Mouse (Mus musculus): ENCODE measurements around the gene Mfsd12.
A peak's percentile ranks its signal among the peaks of the same experiment; 100 is the strongest.

The Mfsd12 gene

DNA sequence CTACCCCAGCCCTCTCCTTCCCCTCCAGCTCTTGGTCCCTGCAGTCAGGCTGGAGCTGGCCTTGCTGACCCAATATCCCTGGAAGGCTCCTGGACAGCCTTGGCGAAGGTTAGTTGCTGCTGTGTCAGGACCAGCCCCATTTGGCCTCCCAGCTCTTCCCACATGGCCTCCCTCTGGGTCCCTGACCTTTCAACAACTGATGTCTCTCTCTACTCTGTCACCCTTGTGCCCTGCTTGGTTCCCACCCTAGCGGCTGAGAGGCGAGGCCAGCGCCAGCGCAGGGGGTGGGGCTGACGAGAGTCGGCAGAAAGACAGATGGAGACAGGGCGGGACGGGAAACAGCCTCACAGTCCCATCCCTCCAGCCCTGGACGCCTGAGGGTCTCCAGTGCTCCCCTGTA, 28.9 kb upstream of the Mfsd12 start, which contains the start of gene Tbxa2r:
Gene Tbxa2r (plus strand): TSS at position 346 of the 400 bp plus-strand sequence.
- peak; percentile 73 to 78 for DNase-seq (ENCODE audit: low spot score in 2 of 2)

- peak in 1 of 2 experiments; percentile 34 for DNase-seq (ENCODE audit: low spot score in 2 of 2)
Observed at GRCm38 (mm10) chr10:81329194-81329975, 27.9 kb upstream of the Mfsd12 start.

DNA sequence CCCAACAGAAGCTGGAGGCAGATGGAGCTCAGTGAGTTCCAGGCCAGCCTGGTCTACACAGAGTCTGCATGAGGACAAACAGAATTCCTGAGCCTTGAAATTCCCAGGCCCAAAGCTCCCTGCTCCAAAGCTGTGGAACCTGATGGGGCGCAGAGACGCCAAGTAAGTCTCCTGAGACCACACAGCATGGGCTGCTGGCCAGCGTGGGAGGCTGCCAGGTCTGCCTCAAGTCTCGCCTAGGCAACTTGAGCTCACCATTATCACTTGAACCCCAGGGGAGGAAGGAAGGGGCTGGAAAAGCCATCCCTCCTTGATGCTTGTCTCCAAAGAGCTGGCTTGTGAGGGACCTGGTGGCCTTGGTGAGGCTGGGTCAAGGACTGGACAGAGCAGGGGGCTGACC, 27.3 kb upstream of the Mfsd12 start:
- peak; percentile 71 to 81 for DNase-seq (ENCODE audit: low spot score in 2 of 2)

DNA sequence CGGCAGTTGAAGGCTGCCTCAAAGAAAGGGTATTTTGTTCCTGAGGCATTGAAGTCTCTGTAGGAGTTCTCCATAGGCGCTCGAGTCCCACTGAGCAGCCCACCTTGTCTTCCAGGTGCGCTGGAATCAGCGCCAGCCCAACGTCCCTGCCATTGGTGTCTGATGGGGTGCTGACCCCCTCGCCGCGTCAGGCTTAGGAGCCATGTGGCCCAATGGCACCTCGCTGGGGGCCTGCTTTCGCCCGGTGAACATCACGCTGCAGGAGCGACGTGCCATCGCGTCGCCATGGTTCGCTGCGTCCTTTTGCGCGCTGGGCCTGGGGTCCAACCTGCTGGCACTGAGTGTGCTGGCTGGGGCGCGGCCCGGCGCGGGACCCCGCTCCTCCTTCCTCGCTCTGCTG, 25.0 kb upstream of the Mfsd12 start:
- no peak for DNase-seq (ENCODE audit: low spot score in 2 of 2)

DNA sequence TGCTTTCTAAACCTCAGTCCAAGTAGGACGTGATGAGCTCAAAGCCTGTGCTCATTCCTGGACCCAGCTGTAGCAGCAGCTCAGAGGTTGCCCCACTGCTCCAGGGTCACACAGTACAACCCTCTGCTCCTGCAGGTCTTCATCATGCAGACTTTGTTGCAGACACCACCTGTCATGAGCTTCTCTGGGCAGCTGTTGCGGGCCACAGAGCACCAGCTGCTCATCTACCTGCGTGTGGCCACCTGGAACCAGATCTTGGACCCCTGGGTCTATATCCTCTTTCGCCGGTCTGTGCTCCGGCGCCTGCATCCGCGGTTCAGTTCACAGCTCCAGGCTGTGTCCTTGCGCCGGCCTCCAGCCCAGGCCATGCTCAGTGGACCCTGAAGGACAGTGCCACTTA, 23.0 kb upstream of the Mfsd12 start:
- DNase-seq (ENCODE audit: low spot score in 2 of 2) = no peak

- DNase-seq (ENCODE audit: low spot score in 2 of 2) = no peak
Observed at GRCm38 (mm10) chr10:81335393-81336340, 21.6 kb upstream of the Mfsd12 start.

DNA sequence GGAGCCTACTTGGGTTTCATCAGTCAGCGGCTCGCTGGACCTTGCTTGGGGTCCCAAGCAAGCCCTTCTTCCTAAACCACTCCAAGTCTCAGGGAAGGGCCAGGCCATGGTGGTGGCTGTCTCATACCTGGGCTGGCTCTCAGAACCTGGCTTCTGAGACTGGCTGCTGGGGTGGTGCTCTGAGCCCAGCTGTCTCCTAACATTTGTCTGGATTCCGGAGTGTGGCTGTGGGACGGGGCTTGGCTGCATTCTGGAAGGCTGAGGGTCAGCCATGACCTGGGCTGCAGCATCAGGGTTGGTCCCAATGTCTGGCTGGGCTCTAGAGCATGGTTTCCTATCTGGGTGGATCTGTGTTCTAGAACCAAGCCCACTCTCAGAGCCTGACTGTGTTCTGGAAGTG, 20.7 kb upstream of the Mfsd12 start:
- DNase-seq (ENCODE audit: low spot score in 2 of 2) = no peak

- DNase-seq (ENCODE audit: low spot score in 2 of 2) = no peak
Observed at GRCm38 (mm10) chr10:81340551-81341332, 16.5 kb upstream of the Mfsd12 start.

- peak in 1 of 2 experiments; percentile 72 for DNase-seq (ENCODE audit: low spot score in 2 of 2)
Observed at GRCm38 (mm10) chr10:81341333-81341949, 15.8 kb upstream of the Mfsd12 start.

- no peak for DNase-seq (ENCODE audit: low spot score in 2 of 2)
Observed at GRCm38 (mm10) chr10:81342686-81343505, 14.4 kb upstream of the Mfsd12 start, which contains the start of gene Gipc3. Gene Gipc3, minus strand, starts transcription at chr10:81343266.

- no peak for DNase-seq (ENCODE audit: low spot score in 2 of 2)
Observed at GRCm38 (mm10) chr10:81344421-81345161, 12.7 kb upstream of the Mfsd12 start.

DNA sequence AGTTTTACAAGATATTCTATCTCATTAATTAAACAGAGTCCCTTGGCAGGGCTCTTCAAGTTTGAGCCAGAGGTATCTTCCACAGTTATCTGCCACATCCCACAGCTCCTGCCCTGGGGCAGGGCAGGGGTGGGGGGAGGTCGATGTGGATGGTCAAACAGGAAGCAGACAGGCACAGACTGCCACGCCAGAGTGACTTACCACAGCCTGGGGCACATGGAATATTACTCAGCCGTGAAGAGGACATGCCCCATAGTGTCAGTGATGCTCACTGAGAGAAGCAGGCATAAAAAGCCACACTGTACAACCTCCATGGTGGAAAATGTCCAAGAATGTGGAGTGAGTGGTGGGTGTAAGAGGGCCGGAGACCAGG, 12.1 kb upstream of the Mfsd12 start:
- no peak for DNase-seq (ENCODE audit: low spot score in 2 of 2)

DNA sequence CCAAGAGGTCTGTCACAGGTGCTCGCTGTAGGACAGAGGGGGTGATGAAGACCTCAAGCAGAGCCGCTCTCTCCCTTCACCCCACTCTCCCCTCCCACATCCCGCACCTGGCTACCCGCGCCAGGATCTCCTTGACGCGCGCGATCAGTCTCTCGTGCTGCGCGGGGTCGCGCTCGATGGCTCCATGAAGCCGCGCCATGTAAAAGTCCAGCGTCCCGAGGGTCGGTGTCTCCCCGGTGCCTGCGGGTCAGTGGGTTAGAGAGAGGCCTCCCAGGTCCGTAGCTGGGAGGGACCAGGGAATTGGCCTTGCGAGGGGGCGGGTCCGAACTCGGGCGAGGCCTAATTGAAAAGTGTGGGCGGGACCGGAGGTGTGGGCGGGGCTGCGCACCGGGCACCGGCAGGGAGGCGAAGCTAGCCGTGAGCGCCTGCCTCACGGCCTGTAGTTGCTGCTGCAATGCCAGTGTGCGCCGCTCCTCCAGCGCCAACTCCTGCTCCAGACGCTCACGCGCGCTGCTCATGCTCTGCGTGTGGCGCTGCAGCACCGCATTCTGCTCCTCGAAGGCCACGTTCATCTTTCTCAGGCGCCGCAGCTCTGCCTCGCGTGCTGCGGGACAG, 10.7 kb upstream of the Mfsd12 start:
- no peak for DNase-seq (ENCODE audit: low spot score in 2 of 2)

GRCm38 (mm10) chr10:81349146-81349545, 8.1 kb upstream of the Mfsd12 start:
- DNase-seq (ENCODE audit: low spot score in 2 of 2) = no peak

DNA sequence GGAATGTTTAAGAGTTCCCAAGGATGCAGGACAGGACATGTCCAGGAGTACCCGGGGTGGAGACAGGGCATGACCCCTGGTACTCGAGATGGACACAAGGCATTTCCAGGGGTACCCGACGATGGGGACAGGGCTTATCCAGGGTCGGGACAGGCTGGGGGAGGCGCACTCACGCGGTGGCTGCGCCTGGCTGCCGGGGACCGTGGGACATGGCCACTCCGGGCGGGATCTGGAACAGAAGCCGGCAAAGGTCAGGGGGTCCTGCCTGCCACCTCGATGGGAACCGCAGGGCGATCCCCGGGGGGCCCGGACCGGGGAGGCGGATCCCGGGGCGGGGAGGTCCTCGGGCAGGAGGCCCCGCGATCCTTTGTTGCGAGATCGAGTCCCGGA, 7.3 kb upstream of the Mfsd12 start:
- DNase-seq (ENCODE audit: low spot score in 2 of 2) = no peak

DNA sequence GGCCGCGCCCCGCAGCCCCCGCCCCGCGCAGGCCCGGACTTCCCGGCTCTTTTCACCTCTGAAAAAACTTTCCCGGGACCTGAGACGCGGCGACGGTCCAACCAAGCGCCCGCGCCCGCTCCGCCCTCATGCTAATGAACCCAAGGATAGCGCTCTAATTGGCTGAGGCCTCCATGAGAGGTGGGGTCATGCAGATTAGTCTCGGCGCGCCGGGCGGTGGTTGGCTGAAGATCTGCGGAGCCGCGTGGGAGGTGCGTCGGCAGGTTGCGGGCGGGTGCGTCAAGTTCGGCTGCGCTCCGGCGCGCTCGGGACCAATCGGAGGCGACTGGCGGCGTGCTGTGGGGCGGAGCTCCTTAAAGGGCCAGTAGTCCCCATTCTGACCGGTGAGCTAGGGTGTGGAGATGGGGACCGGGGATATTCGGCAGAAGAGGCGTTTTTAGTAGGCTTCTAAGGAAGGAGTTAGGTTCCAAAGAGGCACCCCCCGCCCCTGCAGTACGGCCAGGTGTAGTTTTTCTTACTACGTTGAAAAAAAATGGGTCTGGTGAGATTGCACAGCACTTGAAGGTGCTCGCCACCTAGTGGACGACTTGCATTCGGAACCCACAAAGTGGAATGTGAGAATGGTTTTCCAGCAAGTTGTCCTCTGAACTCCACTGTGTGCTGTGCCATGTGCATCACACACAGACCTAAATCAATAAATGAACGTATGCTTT, 6.8 kb upstream of the Mfsd12 start, which contains the start of gene Hmg20b:
Gene Hmg20b (minus strand): TSS at position 130 of the 713 bp plus-strand sequence.
- peak; percentile 99 to 100 for DNase-seq (ENCODE audit: low spot score in 2 of 2)

DNA sequence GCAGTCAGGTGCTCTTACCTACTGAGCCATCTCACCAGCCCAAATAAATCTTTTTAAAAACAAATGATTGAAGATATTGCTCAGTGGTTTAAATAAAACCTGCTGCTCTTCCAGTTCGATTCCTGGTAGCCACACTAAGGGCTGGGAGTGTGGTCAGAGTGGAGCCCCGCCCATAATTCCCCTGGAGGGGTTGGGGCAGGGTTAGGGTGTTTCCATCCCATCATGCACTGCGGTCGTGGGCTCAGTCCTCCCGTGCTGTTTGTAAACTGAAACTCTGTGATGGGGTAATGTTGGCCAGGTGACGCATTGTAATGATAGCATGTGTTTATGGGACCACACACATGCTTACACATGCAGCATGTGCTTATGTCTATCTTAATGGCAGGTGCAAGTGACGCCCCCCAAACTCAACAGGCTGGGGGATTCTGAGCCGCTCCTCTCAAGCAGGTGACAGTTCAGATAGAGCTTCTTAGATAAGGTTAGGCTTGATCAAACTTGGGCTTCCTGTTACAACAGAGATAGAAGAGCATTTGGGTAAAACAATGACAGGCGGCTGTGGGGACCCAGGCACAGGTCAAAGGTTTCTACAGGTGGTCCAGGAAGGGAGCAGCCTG, 5.5 kb upstream of the Mfsd12 start:
- DNase-seq (ENCODE audit: low spot score in 2 of 2) = no peak
